Mouse (Mus musculus): ENCODE measurements around the gene Fam19a5.

DNA sequence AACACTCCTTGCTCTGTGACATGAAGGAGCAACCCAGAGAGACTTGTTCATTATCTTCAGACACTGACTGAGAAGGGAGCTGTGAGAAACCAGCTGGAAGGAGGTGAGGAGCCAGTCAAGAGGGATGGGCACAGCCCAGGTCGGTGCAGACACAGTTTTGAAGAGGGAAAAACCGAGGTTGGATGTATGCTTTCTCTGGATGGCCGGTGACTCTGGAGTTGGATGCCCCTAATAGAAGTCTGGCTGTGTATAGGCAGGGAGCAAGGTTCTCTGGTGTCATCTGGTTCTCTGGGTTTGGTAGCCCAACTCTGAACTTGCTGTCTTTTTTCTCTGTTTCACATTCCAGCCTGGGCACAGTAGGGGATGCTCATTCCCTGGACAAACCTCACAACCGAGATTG, 245.6 kb downstream of the Fam19a5 start:
- TF ChIP-seq TAL1 (IDR thresholded peaks at IDR 0.05; ENCODE audit: low read length) = no peak
- no peak for TF ChIP-seq GATA1 (IDR thresholded peaks at IDR 0.05; ENCODE audit: low read length)

Data from erythroblast, embryonic 14.5 days (primary cell).